21 mouse cellular contexts compared by ENCODE assay signal in the genomic region with DNA sequence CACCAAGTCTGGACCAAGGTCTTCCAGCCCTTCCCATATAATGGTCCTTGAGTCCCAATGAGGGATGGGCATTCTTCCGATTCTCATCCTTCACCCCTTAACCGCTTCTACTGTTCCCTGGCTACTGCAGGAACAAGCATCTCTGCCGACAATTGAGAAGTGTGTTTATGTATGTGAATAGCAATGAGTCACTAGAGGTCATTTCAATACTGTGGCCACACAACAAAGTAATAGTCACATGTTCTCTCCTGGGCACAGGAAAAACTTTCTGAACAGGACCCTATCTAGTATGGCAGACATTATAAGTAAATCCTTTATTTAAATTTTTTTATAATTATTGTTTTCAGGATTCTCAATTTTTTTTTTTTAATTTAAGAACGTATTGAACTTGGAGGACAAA.
DNase-seq lines count a peak whose midpoint lies in the region; ATAC-seq and TF ChIP-seq lines count a peak whose summit lies in the region.
"Had no signal": no experiment of that assay in that cellular context is flagged by ENCODE, and none has a peak within 500 bp of the region (broad histone marks: within the 10 kb centered on the region; RNA-seq: fewer than 3 reads in every experiment).

No protein-coding gene starts in this region.

- no peak for TF ChIP-seq CTCF in lung, postnatal 0 days (IDR thresholded peaks at IDR 0.05)
- no peak for TF ChIP-seq CTCF in lung, adult 2 months (IDR thresholded peaks at IDR 0.05; ENCODE audit: insufficient read depth, low read length)

- H3K4me2 ChIP-seq in kidney, embryonic 16.5 days (replicated peaks; ENCODE audit: low read depth, low read length) = no peak overlapping the region
- peak overlapping the region; percentile 3; the same call in 1 of the 2 replicates for H3K4me2 ChIP-seq in lung, embryonic 15.5 days
- no peak overlapping the region for H3K4me2 ChIP-seq in lung, postnatal 0 days (replicated peaks; ENCODE audit: low read depth, low read length)
- H3K4me2 ChIP-seq: embryonic facial prominence, embryonic 12.5 days; forebrain, embryonic 12.5 days had no signal

- no peaks in the 10 kb centered on the region for H3K9me3 ChIP-seq in kidney, embryonic 16.5 days (ENCODE audit: low read length)
- H3K9me3 ChIP-seq in lung, embryonic 15.5 days = no peaks in the 10 kb centered on the region
- H3K9me3 ChIP-seq in lung, postnatal 0 days (ENCODE audit: low read length) = no peaks in the 10 kb centered on the region
- H3K9me3 ChIP-seq: embryonic facial prominence, embryonic 12.5 days; embryonic facial prominence, embryonic 15.5 days; forebrain, embryonic 10.5 days; forebrain, embryonic 12.5 days had no signal

- WGBS in kidney, embryonic 16.5 days = 53% methylated on average over 4 of the region's 4 CpGs
- 36% methylated on average over 4 of the region's 4 CpGs for WGBS in lung, embryonic 15.5 days
- WGBS in lung, postnatal 0 days = 45% methylated on average over 4 of the region's 4 CpGs
- WGBS in lung, adult 2 months = 43% methylated on average over 4 of the region's 4 CpGs

- H3K36me3 ChIP-seq in kidney, embryonic 16.5 days (ENCODE audit: insufficient read depth, low read length) = no peaks in the 10 kb centered on the region
- no peaks in the 10 kb centered on the region for H3K36me3 ChIP-seq in lung, embryonic 15.5 days
- no peaks in the 10 kb centered on the region for H3K36me3 ChIP-seq in lung, postnatal 0 days (ENCODE audit: insufficient read depth, low read length)
- H3K36me3 ChIP-seq: embryonic facial prominence, embryonic 12.5 days; embryonic facial prominence, embryonic 15.5 days; forebrain, embryonic 10.5 days; forebrain, embryonic 12.5 days had no signal

- no peak for DNase-seq in kidney, adult 11 months
- no peak for DNase-seq in lung, postnatal 4 days
- peak; percentile 12 for DNase-seq in lung, postnatal 0 days (ENCODE audit: low spot score)
- no peak for DNase-seq in lung, adult 2 months
- DNase-seq: adrenal gland, adult 2 months; adrenal gland, postnatal 10 days; adrenal gland, postnatal 25 days; cerebellum, adult 11 months; cerebellum, adult 18-20 months; cerebellum, adult 8-10 months; cerebellum, adult 9-11 months; cerebellum, postnatal 36 days had no signal

- 0 out of 2 replicates have a peak, but pooled peaks have one; percentile 31 for ATAC-seq in kidney, embryonic 16.5 days (ENCODE audit: low FRiP score, low TSS enrichment)
- ATAC-seq in lung, embryonic 15.5 days (ENCODE audit: borderline replicate concordance, extremely low read depth, low FRiP score, low TSS enrichment) = peak; percentile 76; the same call in 1 of the 2 replicates
- ATAC-seq in lung, postnatal 0 days = peak; percentile 30; the same call in 1 of the 2 replicates
- ATAC-seq: forebrain, embryonic 14.5 days; forebrain, embryonic 16.5 days had no signal

- no peak for TF ChIP-seq EP300 in lung, postnatal 0 days (IDR thresholded peaks at IDR 0.05)

- H3K4me3 ChIP-seq in kidney, embryonic 16.5 days (ENCODE audit: low read length) = no peak overlapping the region
- H3K4me3 ChIP-seq in lung, embryonic 15.5 days = no peak overlapping the region
- no peak overlapping the region for H3K4me3 ChIP-seq in lung, postnatal 0 days (ENCODE audit: low read depth, low read length)
- H3K4me3 ChIP-seq in lung, adult 2 months (replicated peaks; ENCODE audit: extremely low read depth, low read depth, low read length) = no peak overlapping the region
- H3K4me3 ChIP-seq: embryonic facial prominence, embryonic 12.5 days; embryonic facial prominence, embryonic 15.5 days; erythroblast, embryonic 14.5 days; forebrain, embryonic 10.5 days; forebrain, embryonic 12.5 days had no signal

- H3K4me1 ChIP-seq in kidney, embryonic 16.5 days (ENCODE audit: insufficient read depth, low read length) = no peaks in the 10 kb centered on the region
- peaks cover 6% of the 10 kb centered on the region; the same call in 1 of the 2 replicates for H3K4me1 ChIP-seq in lung, embryonic 15.5 days
- H3K4me1 ChIP-seq in lung, postnatal 0 days (ENCODE audit: insufficient read depth, low read depth, low read length) = no peaks in the 10 kb centered on the region
- H3K4me1 ChIP-seq in lung, adult 2 months (ENCODE audit: control insufficient read depth, insufficient read depth, low read length) = no peaks in the 10 kb centered on the region
- H3K4me1 ChIP-seq: embryonic facial prominence, embryonic 12.5 days; embryonic facial prominence, embryonic 15.5 days; forebrain, embryonic 12.5 days had no signal

- no peaks in the 10 kb centered on the region for H3K27me3 ChIP-seq in kidney, embryonic 16.5 days (ENCODE audit: insufficient read depth, low read length)
- H3K27me3 ChIP-seq in lung, embryonic 15.5 days = no peaks in the 10 kb centered on the region
- no peaks in the 10 kb centered on the region for H3K27me3 ChIP-seq in lung, postnatal 0 days (replicated peaks; ENCODE audit: insufficient read depth, low read length)
- H3K27me3 ChIP-seq: embryonic facial prominence, embryonic 12.5 days; embryonic facial prominence, embryonic 15.5 days; forebrain, embryonic 12.5 days had no signal

- TF ChIP-seq POLR2A in lung, adult 2 months (IDR thresholded peaks at IDR 0.05; ENCODE audit: borderline replicate concordance, extremely low read depth, low read depth, low read length) = no peak

- H3K9ac ChIP-seq in kidney, embryonic 16.5 days (replicated peaks; ENCODE audit: low read length) = no peak overlapping the region
- H3K9ac ChIP-seq in lung, embryonic 15.5 days = no peak overlapping the region
- no peak overlapping the region for H3K9ac ChIP-seq in lung, postnatal 0 days (replicated peaks; ENCODE audit: low read depth)
- H3K9ac ChIP-seq: embryonic facial prominence, embryonic 12.5 days; embryonic facial prominence, embryonic 15.5 days; forebrain, embryonic 12.5 days had no signal

- no peak overlapping the region for H3K27ac ChIP-seq in kidney, embryonic 16.5 days (ENCODE audit: low read length)
- no peak overlapping the region for H3K27ac ChIP-seq in lung, embryonic 15.5 days
- H3K27ac ChIP-seq in lung, postnatal 0 days (ENCODE audit: low read length) = no peak overlapping the region
- H3K27ac ChIP-seq: embryonic facial prominence, embryonic 12.5 days; embryonic facial prominence, embryonic 15.5 days; forebrain, embryonic 10.5 days; forebrain, embryonic 12.5 days had no signal
